Mouse (Mus musculus): ENCODE measurements around the gene 4930444G20Rik.
"Not testable (repeated sequence)": the region's sequence is repeated elsewhere in the genome, so short reads cannot be mapped to it uniquely, and the experiment has no call there.

4930444G20Rik gene

DNA sequence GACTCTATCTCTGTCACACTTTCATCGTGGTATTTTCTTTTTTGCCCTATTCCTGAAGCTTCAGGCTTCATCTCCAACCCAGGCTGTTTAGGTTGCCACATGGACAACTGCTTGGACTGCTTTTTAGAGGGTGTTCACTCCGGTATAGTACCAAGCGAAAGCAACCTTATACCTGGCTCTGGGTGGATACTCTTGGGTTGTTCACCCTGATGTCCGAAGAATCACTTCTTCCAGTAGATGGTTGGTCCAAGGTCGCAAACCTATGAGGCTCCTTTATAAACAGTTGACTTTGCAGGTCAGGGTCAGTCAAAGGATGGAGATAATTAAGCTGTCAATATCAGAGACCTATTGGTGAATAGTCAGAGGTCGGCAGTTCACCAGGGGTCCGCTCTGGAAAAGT is at the start of gene 4930444G20Rik:
Gene 4930444G20Rik (minus strand): TSS at position 101 of the 400 bp plus-strand sequence.
- DNase-seq: not testable (repeated sequence)

DNA sequence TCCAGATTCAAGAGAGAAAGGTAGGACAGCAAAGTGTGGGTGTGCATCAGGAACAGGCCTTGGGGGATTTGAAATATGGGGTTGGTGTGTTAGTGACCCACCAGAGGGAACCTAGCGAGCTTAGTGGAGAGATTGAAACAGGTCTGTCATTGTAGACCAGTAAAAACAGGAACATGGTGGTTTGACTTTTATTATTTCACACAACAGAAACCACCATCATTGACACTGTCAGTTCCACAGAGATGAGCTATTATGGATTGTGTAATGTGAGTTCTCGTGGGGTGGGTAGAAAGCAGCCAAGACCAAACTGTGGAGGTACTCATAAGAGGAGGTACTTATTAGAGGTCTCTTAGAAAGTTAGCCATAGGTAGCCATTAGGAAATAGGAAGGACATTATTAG is 6.7 kb upstream of the 4930444G20Rik start:
- no peak for DNase-seq

DNA sequence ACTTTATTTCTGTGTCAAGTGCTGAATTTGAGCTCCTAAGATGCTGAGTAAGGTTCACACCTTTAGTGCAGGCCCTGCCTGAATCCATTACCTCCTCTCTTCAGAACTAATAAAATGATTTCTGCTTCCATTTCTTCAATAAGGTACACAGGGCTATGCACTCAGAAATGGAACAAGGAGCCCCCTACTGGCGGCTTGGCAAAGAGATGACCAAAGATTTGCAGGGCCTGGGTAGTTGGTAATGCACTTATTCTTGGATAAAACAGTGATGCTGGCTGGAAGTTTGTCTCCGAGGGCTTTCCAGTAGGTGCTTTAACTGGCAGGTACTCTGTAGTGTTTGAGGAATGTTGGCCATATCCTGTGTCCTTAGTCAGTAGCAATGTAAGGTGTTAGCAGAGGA is 4.9 kb upstream of the 4930444G20Rik start:
- peak; percentile 35 for DNase-seq

DNA sequence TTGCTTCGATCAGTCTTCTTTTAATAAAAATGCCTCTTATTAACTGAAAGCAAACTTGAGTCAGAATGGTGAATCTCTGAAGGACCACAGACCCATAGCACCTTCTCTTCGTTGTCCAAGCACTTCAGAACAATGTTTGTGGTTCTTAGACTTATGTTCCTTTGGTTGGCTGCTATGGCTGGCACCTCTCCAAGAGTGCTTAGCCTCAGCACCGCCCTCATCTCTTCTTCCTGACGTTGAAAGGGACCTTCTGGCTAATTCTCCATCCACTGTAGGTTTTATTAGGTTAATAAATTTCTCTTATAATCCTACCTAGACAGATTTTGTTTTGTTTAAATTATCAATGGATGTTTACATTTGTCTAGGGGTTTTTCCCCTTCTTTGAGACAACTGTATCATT is 2.7 kb upstream of the 4930444G20Rik start:
- peak; percentile 6 for DNase-seq

DNA sequence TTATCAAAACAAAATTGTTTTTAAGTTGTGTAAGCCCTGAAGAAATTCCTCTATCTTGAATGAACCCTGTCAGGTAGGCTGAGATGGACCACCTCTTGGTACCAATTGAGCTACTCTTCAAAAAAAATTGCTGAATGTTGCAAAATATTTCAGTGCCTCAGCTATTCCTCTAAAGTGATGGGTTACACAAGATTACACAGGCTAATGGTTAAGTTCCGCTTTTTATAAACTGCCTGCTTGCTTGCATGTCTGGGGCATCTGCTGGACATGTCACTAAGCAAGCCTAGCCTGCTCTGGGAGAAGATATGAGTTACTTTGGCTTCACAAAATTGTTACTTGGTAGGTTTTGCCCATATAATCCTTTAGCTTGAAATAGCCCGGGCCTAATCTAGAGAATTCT is 2.3 kb upstream of the 4930444G20Rik start:
- DNase-seq: peak; percentile 6

DNA sequence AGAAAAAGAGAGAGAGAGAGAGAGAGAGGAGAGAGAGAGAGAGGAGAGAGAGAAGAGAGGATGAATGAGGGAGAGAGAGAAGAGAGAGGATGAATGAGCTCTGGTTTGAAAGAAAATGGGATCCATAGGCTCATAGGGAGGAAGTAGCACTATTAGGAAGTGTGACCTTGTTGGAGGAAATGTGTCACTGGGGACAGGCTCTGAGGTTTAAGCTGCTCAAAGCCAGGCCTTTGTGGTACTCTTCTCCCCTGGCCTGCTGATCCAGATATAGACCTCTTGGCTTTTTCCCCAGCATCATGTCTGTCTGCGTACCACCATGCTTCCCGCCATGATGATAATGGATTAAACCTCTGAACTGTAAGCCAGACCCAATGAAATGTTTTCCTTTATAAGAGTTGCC is 8.5 kb downstream of the 4930444G20Rik start:
- no peak for DNase-seq

DNA sequence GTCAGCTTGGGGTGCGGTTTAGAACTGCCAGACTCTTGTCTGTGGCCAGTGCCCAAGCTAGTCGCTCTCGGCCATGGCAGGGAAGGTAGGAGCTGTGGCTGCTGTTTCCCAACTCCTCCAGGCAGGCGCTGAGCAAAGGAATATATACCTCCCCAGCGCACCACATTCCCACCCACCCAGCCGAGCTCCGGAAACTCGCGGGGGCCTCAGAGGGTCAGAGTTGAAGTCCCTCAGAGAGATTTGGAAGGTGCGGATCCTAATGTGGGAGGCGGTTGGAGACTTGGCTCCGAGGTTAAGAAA is 8.9 kb downstream of the 4930444G20Rik start:
- no peak for DNase-seq

DNA sequence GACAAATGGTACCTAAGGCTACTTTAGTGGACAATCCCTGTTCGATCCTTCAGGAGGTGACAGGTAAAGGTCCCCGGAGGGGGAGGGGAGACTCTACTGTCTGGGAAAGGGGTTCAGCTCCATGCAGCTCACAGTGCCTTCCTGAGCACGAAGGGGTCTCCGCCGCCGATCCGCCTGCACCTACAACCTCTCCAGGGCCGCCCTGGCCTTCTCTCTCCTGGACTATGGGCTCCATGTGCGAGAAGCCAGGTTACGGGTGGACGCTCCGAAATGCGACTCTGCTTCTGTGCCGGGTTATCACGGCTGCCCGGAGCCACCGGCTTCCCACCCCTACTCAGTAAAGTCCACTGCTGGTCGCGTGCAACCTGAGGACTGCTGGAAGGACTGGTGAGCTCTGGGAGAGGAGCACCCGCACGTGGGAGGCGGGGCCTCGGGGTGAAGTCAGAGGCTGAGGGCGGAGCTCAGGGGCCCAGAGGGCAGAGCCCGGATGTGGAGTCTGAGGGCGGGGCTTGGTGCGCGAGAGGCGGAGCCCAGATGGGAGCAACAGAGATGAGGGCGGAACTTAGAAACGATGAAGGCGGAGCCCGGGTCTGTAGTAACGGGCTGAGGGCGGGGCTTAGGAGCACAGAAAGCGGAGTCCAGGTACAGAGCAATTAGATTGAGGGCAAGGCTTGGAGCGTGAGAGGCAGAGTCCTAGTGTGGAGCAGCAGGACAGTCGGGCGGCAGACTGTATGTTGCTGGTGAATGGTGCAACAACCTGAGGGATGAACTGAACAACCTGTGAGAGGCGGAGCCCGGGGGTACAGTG is 9.5 kb downstream of the 4930444G20Rik start:
- peak; percentile 98 for DNase-seq

DNA sequence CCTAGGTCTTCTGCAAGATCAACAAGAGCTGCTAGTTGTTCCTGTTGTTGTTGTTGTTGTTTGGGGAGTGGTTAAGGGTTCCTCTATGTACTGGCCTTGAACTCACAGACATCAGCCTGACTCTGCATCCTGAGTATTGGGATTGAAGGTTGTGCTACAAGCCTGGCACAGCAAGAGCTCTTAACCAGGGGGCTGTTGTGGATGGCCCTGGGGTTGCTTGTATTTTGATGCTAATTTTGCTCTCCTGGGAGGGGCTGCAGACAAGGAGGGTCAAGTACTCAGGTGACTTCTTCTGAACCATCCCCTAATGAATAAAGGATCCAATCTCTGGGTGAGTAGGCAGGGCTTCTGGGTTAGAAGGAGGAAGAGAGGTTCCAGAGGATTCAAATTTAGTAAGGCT is 12.6 kb downstream of the 4930444G20Rik start:
- no peak for DNase-seq

DNA sequence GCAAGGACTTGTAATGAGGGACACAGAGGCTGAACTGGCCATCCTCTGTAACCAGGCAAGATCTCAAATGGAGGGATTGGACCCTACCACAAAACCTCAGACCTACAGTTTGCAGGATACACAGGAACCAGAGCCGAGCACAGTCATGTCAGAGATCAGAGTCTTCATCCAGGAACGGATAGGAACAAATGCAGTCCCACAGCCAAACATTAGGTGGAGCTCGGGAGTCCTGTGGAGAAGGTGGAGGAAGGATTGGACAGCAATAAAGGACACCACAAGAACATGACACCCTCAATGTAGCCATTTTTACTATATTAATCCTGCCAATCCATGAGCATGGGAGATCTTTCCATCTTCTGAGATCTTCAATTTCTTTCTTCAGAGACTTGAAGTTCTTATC is 31.6 kb downstream of the 4930444G20Rik start:
- peak; percentile 71 for DNase-seq

DNA sequence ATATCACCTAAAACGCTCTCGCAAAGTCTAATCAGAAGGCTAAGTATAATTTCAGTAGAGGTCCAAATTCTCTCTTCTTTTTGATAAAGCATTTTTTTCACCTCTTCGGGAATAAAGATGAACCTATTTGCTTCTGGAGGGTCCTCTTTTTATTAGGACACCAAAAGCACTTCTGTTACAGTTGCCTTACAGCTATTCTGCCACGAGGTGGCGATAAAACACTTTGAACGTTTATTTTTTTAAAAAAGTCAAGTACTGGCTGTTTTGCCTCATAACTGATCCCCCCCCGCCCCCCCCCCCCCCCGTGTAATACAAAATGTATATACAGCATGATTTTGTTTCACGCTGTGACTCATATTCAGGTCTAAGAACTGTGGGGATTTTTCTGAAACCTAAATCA is 33.6 kb downstream of the 4930444G20Rik start:
- peak; percentile 54 for DNase-seq

DNA sequence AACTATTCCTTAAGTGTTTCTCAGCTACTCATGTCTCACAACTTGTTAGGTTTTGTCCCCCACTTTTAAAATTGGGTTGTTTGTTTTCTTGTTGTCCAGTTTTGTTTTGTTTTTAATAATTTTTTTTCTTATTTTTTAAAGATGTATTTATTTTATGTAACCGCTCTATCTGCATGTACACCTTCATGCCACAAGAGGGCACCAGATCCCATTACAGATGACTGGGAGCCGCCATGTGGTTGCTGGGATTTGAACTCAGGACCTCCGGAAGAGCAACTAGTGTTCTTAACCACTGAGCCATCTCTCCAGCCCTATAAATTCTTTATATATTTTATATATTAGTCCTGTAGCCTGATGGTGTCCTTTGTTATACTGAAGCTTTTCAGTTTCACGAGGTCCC is 49.3 kb downstream of the 4930444G20Rik start:
- DNase-seq: no peak

DNA sequence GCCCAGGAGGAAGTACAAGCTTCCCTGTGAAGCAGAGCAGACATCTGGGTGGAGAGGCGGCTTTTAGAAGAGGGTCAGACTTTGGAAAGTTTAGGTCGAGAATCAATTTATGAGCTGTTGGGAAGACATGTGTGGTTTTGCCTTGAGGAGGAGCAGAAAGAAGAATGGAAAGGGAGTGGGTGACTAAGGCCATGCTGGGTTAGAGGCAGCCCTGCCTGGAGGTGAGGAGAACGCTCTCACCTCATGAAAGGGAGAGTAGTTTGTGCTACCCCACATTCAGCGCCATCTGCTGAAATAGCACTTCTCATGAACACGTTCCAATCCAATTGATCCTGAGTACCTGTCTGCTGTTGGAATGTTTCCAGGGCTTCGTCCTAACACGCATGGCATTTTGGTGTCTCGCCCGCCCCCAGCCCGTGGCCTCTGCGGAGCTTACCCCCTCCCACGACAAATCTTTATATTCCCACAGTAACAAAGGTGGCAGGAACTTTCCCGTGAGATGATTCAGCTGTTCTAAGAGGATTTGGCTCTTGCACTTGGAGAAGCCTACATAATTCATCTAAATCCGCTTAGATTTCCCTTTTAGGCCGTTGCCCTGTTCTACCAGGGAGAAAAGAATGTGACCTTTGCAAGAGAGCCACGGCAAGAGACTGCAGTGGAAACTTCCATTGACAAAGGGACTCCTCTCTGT is 50.3 kb downstream of the 4930444G20Rik start:
- no peak for DNase-seq
